Mouse (Mus musculus): Measurements from ENCODE around the gene Slc12a3. TPM values are rescaled to one million over a fixed set of nuclear protein-coding genes. Genes with fewer than 3 reads are reported as not detected.

Gene Slc12a3
- 1 to 10 TPM; 1.4 to 1.5 TPM for total RNA-seq (2023)

DNA sequence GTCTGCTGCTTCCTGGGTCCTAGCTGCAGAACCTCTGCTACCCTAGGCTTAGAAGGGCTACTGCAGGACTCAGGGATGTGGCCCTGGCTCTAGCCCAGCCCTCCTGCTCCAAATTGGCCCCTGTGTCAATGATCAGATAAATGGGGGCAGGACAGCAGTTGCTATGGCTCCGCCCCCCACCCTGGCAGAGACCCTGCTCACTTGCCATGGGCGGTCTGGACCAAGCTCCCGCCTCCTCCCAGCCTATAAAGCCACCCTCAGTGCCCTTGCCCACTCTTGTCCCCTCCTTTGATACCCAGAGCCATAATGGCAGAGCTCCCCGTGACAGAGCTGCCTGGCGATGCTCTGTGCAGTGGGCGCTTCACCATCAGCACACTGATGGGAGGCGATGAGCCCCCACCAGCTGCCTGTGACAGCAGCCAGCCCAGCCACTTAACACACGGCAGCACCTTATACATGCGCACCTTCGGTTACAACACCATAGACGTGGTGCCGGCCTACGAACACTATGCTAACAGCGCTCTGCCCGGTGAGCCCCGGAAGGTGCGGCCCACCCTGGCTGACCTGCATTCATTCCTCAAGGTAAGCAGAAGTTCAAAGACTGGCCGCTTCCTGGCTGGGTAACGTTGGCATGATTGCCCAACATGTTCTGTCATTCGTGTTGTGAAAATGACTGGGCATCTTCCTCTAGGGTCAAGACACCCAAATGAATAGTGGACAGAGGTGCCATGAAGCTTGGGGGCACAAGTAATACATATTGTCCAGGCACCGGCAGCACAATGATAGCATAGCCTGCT is at the start of gene Slc12a3:
Gene Slc12a3, plus strand, starts transcription at position 270 of the 797 bp plus-strand sequence.

DNA sequence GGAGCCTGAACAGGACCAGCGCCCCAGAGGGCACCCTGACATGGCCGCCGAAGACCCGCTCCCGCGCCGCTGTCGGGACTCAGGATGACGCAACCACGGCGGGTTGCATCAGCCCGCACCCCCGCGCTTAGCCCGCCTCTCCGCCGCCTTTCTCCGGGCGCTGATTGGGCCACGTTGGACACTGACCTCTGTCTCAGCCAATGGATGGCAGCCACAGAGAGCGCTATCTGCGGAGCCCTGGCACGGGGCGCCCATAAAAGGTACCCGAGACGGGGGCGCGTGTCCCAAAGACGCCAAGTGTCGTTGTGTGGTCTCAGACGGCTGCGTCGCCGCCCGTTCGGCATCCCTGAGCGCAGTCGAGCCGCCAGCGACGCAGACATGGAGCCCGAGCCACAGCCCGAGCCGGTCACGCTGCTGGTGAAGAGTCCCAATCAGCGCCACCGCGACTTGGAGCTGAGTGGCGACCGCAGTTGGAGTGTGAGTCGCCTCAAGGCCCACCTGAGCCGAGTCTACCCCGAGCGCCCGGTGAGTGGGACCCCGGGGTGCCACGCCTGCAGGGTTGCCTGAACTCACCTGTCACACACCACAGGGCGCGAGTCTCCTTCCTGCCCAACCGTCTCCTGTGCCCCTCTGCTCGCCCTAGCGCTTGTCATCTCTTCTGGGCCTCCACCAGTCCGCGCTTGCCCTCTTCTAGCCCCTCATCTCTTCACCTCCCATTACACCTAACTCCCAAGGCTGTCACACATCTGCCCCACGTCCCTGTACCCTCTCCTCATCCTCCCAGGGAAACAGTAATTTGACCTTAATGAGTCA is 57.4 kb downstream of the Slc12a3 start, which contains the start of gene Herpud1:
Gene Herpud1, plus strand, starts transcription at position 225 of the 813 bp plus-strand sequence.

Other genes with a start within 250 kb of the Slc12a3 start
- gene Bbs2, start 230.3 kb upstream of the Slc12a3 start, total RNA-seq (2023), result 1 to 10 TPM; 2.4 to 3.5 TPM
- not detected for gene Mt4, start 192.0 kb upstream of the Slc12a3 start, total RNA-seq (2023)
- not detected for gene Mt3, start 176.6 kb upstream of the Slc12a3 start, total RNA-seq (2023)
- gene Mt2, start 156.5 kb upstream of the Slc12a3 start, total RNA-seq (2023), result 10 to 100 TPM in 1 of 2 experiments, 1 to 10 TPM in 1; 9.4 to 16.5 TPM
- gene Mt1, start 150.1 kb upstream of the Slc12a3 start, total RNA-seq (2023), result 10 to 100 TPM; 44.6 to 55.1 TPM
- 10 to 100 TPM; 16.2 to 17.6 TPM for gene Nup93, start 114.6 kb upstream of the Slc12a3 start, total RNA-seq (2023)
- gene Herpud1, start 57.2 kb downstream of the Slc12a3 start, total RNA-seq (2023), result 100 to 1,000 TPM; 145 TPM
- gene Nlrc5, start 105.2 kb downstream of the Slc12a3 start, total RNA-seq (2023), result 10 to 100 TPM; 19.7 to 21.7 TPM
- gene Cpne2, start 203.8 kb downstream of the Slc12a3 start, total RNA-seq (2023), result 100 to 1,000 TPM; 114 to 142 TPM